Mouse (Mus musculus) gastrocnemius, postnatal 25 days (tissue): ENCODE data around the gene Gpat2. TPM values are rescaled to one million over a fixed set of nuclear protein-coding genes. Genes with fewer than 3 reads are reported as not detected.
A peak's percentile ranks its signal among the peaks of the same experiment; 100 is the strongest.

Experiments used
- DNase-seq: peaks from one replicate; pipeline ENCODE4 v3.0.0; 2022
- total RNA-seq, 2 experiments: library from RNA; stranded (reverse); gene quantifications; 1 replicate in 1 of 2; 2 replicates in 1 of 2; pipeline ENCODE4 v1.2.3; 2021

The Gpat2 gene
- total RNA-seq, 2 experiments from 2014 or later = not detected

GRCm38 (mm10) chr2:127444055-127444789 lies 19.2 kb downstream of the Gpat2 start, which contains the start of gene Fahd2a:
TSS of gene Fahd2a (minus strand) at chr2:127444565.
- peak; percentile 78 for DNase-seq

GRCm38 (mm10) chr2:127446847-127447246 lies 21.8 kb downstream of the Gpat2 start:
- no peak for DNase-seq

- DNase-seq = no peak
These were observed 24.7 kb downstream of the Gpat2 start for GRCm38 (mm10) chr2:127449691-127450090.

- no peak for DNase-seq
These were observed 26.7 kb downstream of the Gpat2 start for GRCm38 (mm10) chr2:127451748-127452147.

GRCm38 (mm10) chr2:127453141-127453540 lies 28.1 kb downstream of the Gpat2 start:
- DNase-seq = no peak

GRCm38 (mm10) chr2:127453764-127454163 lies 28.8 kb downstream of the Gpat2 start:
- DNase-seq = peak; percentile 36

- no peak for DNase-seq
These were observed 34.3 kb downstream of the Gpat2 start for GRCm38 (mm10) chr2:127459341-127459740.

- DNase-seq = no peak
These were observed 36.4 kb downstream of the Gpat2 start for GRCm38 (mm10) chr2:127461351-127461750.

- DNase-seq = peak; percentile 53
These were observed 37.3 kb downstream of the Gpat2 start for GRCm38 (mm10) chr2:127462314-127462713.

GRCm38 (mm10) chr2:127470183-127470582 lies 45.2 kb downstream of the Gpat2 start:
- DNase-seq = no peak

GRCm38 (mm10) chr2:127470661-127471060 lies 45.7 kb downstream of the Gpat2 start:
- DNase-seq = no peak

GRCm38 (mm10) chr2:127471281-127471680 lies 46.3 kb downstream of the Gpat2 start:
- DNase-seq = no peak

GRCm38 (mm10) chr2:127472279-127472678 lies 47.3 kb downstream of the Gpat2 start:
- DNase-seq = no peak

GRCm38 (mm10) chr2:127479210-127479609 lies 54.2 kb downstream of the Gpat2 start:
- DNase-seq = no peak

GRCm38 (mm10) chr2:127479763-127480162 lies 54.8 kb downstream of the Gpat2 start:
- no peak for DNase-seq

- DNase-seq = no peak
These were observed 57.0 kb downstream of the Gpat2 start for GRCm38 (mm10) chr2:127481841-127482532.

GRCm38 (mm10) chr2:127482533-127482911 lies 57.5 kb downstream of the Gpat2 start:
- DNase-seq = peak; percentile 70

GRCm38 (mm10) chr2:127483001-127483400 lies 58.0 kb downstream of the Gpat2 start:
- peak; percentile 29 for DNase-seq

GRCm38 (mm10) chr2:127484476-127485170 lies 59.6 kb downstream of the Gpat2 start:
- peak; percentile 45 for DNase-seq
